Mouse (Mus musculus): ENCODE results near the gene Dctd. TPM values are rescaled to one million over a fixed set of nuclear protein-coding genes. Genes with fewer than 3 reads are reported as not detected.
"Not testable (repeated sequence)": the region's sequence is repeated elsewhere in the genome, so short reads cannot be mapped to it uniquely, and the experiment has no call there.

Dctd gene
- polyA plus RNA-seq, 1 experiment from 2014 or later: 47.4 TPM

GRCm38 (mm10) chr8:48153360-48154121 lies 54.6 kb downstream of the Dctd start:
- DNase-seq (ENCODE audit: low spot score) (no peak), ATAC-seq (replicated peaks; ENCODE audit: low FRiP score, low TSS enrichment, low read depth) (no peak)
- H3K4me1 ChIP-seq (replicated peaks; ENCODE audit: control insufficient read depth, insufficient read depth, low read length): peaks cover 22% of the 10 kb centered on the region
- H3K36me3 ChIP-seq (ENCODE audit: control insufficient read depth, insufficient read depth, low read length): no peaks in the 10 kb centered on the region
- peak overlapping the region; percentile 1; the same call in 1 of the 2 replicates for H3K4me2 ChIP-seq (ENCODE audit: low read length)
- H3K9me3 ChIP-seq (ENCODE audit: control insufficient read depth, low read length): 0 out of 2 replicates have a peak, but pooled peaks cover 10% of the 10 kb centered on the region
- no peaks in the 10 kb centered on the region for H3K27me3 ChIP-seq (replicated peaks; ENCODE audit: control insufficient read depth, insufficient read depth, low read length)
- WGBS: 40% methylated on average over 15 of the region's 15 CpGs
- no peak overlapping the region for H3K4me3 ChIP-seq (ENCODE audit: low read depth, low read length)
- H3K27ac ChIP-seq (ENCODE audit: low read depth): no peak overlapping the region
- no peak overlapping the region for H3K9ac ChIP-seq (ENCODE audit: low read length)

- H3K4me2 ChIP-seq (ENCODE audit: low read length): no peak overlapping the region
- 59% methylated on average over 10 of the region's 10 CpGs for WGBS
- ATAC-seq (replicated peaks; ENCODE audit: low FRiP score, low TSS enrichment, low read depth): no peak
- no peak overlapping the region for H3K27ac ChIP-seq (ENCODE audit: low read depth)
- H3K9me3 ChIP-seq (ENCODE audit: control insufficient read depth, low read length): no peaks in the 10 kb centered on the region
- peaks cover 20% of the 10 kb centered on the region; the same call in 1 of the 2 replicates for H3K4me1 ChIP-seq (replicated peaks; ENCODE audit: control insufficient read depth, insufficient read depth, low read length)
- H3K4me3 ChIP-seq (ENCODE audit: low read depth, low read length): no peak overlapping the region
- H3K9ac ChIP-seq (ENCODE audit: low read length): no peak overlapping the region
- DNase-seq (ENCODE audit: low spot score): no peak
- H3K27me3 ChIP-seq (replicated peaks; ENCODE audit: control insufficient read depth, insufficient read depth, low read length): no peaks in the 10 kb centered on the region
- H3K36me3 ChIP-seq (ENCODE audit: control insufficient read depth, insufficient read depth, low read length): no peaks in the 10 kb centered on the region
These were observed 58.8 kb downstream of the Dctd start for GRCm38 (mm10) chr8:48157718-48158117.

- Histone ChIP-seq H3K4me2 (ENCODE audit: low read length) (no peak overlapping the region), H3K36me3 (ENCODE audit: control insufficient read depth, insufficient read depth, low read length) (no peaks in the 10 kb centered on the region), H3K9me3 (ENCODE audit: control insufficient read depth, low read length) (no peaks in the 10 kb centered on the region), H3K4me1 (replicated peaks; ENCODE audit: control insufficient read depth, insufficient read depth, low read length) (peaks cover 11% of the 10 kb centered on the region; the same call in 1 of the 2 replicates), H3K27me3 (replicated peaks; ENCODE audit: control insufficient read depth, insufficient read depth, low read length) (no peaks in the 10 kb centered on the region), H3K4me3 (ENCODE audit: low read depth, low read length) (no peak overlapping the region), H3K9ac (ENCODE audit: low read length) (no peak overlapping the region), H3K27ac (ENCODE audit: low read depth) (no peak overlapping the region)
- ATAC-seq (replicated peaks; ENCODE audit: low FRiP score, low TSS enrichment, low read depth) (no peak), DNase-seq (ENCODE audit: low spot score) (no peak)
- WGBS: 26% methylated on average over 15 of the region's 15 CpGs
These were observed 59.8 kb downstream of the Dctd start for GRCm38 (mm10) chr8:48158560-48159217.

- no peak for DNase-seq (ENCODE audit: low spot score)
- no peak overlapping the region for H3K4me2 ChIP-seq (ENCODE audit: low read length)
- no peak overlapping the region for H3K9ac ChIP-seq (ENCODE audit: low read length)
- no peaks in the 10 kb centered on the region for H3K9me3 ChIP-seq (ENCODE audit: control insufficient read depth, low read length)
- no peak for ATAC-seq (replicated peaks; ENCODE audit: low FRiP score, low TSS enrichment, low read depth)
- no peak overlapping the region for H3K27ac ChIP-seq (ENCODE audit: low read depth)
- no peaks in the 10 kb centered on the region for H3K27me3 ChIP-seq (replicated peaks; ENCODE audit: control insufficient read depth, insufficient read depth, low read length)
- H3K36me3 ChIP-seq (ENCODE audit: control insufficient read depth, insufficient read depth, low read length): no peaks in the 10 kb centered on the region
- 76% methylated on average over 4 of the region's 4 CpGs for WGBS
- no peaks in the 10 kb centered on the region for H3K4me1 ChIP-seq (replicated peaks; ENCODE audit: control insufficient read depth, insufficient read depth, low read length)
- no peak overlapping the region for H3K4me3 ChIP-seq (ENCODE audit: low read depth, low read length)
These were observed 78.5 kb downstream of the Dctd start for GRCm38 (mm10) chr8:48177406-48177805.

- Histone ChIP-seq H3K36me3 (ENCODE audit: control insufficient read depth, insufficient read depth, low read length) (no peaks in the 10 kb centered on the region), H3K9me3 (ENCODE audit: control insufficient read depth, low read length) (no peaks in the 10 kb centered on the region), H3K4me2 (ENCODE audit: low read length) (no peak overlapping the region), H3K27ac (ENCODE audit: low read depth) (no peak overlapping the region), H3K4me1 (replicated peaks; ENCODE audit: control insufficient read depth, insufficient read depth, low read length) (no peaks in the 10 kb centered on the region), H3K27me3 (replicated peaks; ENCODE audit: control insufficient read depth, insufficient read depth, low read length) (no peaks in the 10 kb centered on the region), H3K9ac (ENCODE audit: low read length) (no peak overlapping the region), H3K4me3 (ENCODE audit: low read depth, low read length) (no peak overlapping the region)
- WGBS: 100% methylated on average over 1 of the region's 1 CpGs
- ATAC-seq (replicated peaks; ENCODE audit: low FRiP score, low TSS enrichment, low read depth): no peak
- DNase-seq (ENCODE audit: low spot score): no peak
These were observed 79.0 kb downstream of the Dctd start for GRCm38 (mm10) chr8:48177876-48178275.

GRCm38 (mm10) chr8:48178993-48179392 lies 80.1 kb downstream of the Dctd start:
- Histone ChIP-seq H3K4me3 (ENCODE audit: low read depth, low read length) (no peak overlapping the region), H3K4me2 (ENCODE audit: low read length) (no peak overlapping the region), H3K27me3 (replicated peaks; ENCODE audit: control insufficient read depth, insufficient read depth, low read length) (no peaks in the 10 kb centered on the region), H3K36me3 (ENCODE audit: control insufficient read depth, insufficient read depth, low read length) (no peaks in the 10 kb centered on the region), H3K4me1 (replicated peaks; ENCODE audit: control insufficient read depth, insufficient read depth, low read length) (no peaks in the 10 kb centered on the region), H3K9ac (ENCODE audit: low read length) (no peak overlapping the region), H3K27ac (ENCODE audit: low read depth) (no peak overlapping the region), H3K9me3 (ENCODE audit: control insufficient read depth, low read length) (no peaks in the 10 kb centered on the region)
- ATAC-seq (replicated peaks; ENCODE audit: low FRiP score, low TSS enrichment, low read depth) (no peak), DNase-seq (ENCODE audit: low spot score) (no peak)
- 67% methylated on average over 4 of the region's 4 CpGs for WGBS

GRCm38 (mm10) chr8:48180146-48180545 lies 81.3 kb downstream of the Dctd start:
- H3K4me1 ChIP-seq (replicated peaks; ENCODE audit: control insufficient read depth, insufficient read depth, low read length); H3K27ac ChIP-seq (ENCODE audit: low read depth); H3K4me3 ChIP-seq (ENCODE audit: low read depth, low read length); H3K36me3 ChIP-seq (ENCODE audit: control insufficient read depth, insufficient read depth, low read length); H3K9ac ChIP-seq (ENCODE audit: low read length); H3K27me3 ChIP-seq (replicated peaks; ENCODE audit: control insufficient read depth, insufficient read depth, low read length); ATAC-seq (replicated peaks; ENCODE audit: low FRiP score, low TSS enrichment, low read depth); H3K9me3 ChIP-seq (ENCODE audit: control insufficient read depth, low read length); H3K4me2 ChIP-seq (ENCODE audit: low read length); DNase-seq (ENCODE audit: low spot score): not testable (repeated sequence)
- 85% methylated on average over 9 of the region's 9 CpGs for WGBS

GRCm38 (mm10) chr8:48181000-48181399 lies 82.1 kb downstream of the Dctd start:
- DNase-seq (ENCODE audit: low spot score) (no peak), ATAC-seq (replicated peaks; ENCODE audit: low FRiP score, low TSS enrichment, low read depth) (no peak)
- Histone ChIP-seq H3K4me1 (replicated peaks; ENCODE audit: control insufficient read depth, insufficient read depth, low read length) (no peaks in the 10 kb centered on the region), H3K4me3 (ENCODE audit: low read depth, low read length) (no peak overlapping the region), H3K27me3 (replicated peaks; ENCODE audit: control insufficient read depth, insufficient read depth, low read length) (no peaks in the 10 kb centered on the region), H3K36me3 (ENCODE audit: control insufficient read depth, insufficient read depth, low read length) (no peaks in the 10 kb centered on the region), H3K9ac (ENCODE audit: low read length) (no peak overlapping the region), H3K4me2 (ENCODE audit: low read length) (no peak overlapping the region), H3K9me3 (ENCODE audit: control insufficient read depth, low read length) (no peaks in the 10 kb centered on the region), H3K27ac (ENCODE audit: low read depth) (no peak overlapping the region)
- 94% methylated on average over 3 of the region's 3 CpGs for WGBS
